Mouse (Mus musculus): Measurements from ENCODE around the gene Aoah. TPM values are rescaled to one million over a fixed set of nuclear protein-coding genes. Genes with fewer than 3 reads are reported as not detected.

Aoah gene
- polyA plus RNA-seq, 1 experiment, result not detected

- Histone ChIP-seq H3K79me2 (ENCODE audit: control insufficient read depth, insufficient read depth) (no peaks in the 10 kb centered on the region), H3K4me2 (ENCODE audit: low read depth) (no peak overlapping the region), H3K4me3 (no peak overlapping the region), H3K27me3 (ENCODE audit: control insufficient read depth, insufficient read depth, insufficient read length) (no peaks in the 10 kb centered on the region), H3ac (ENCODE audit: control insufficient read depth, insufficient read length) (no peak overlapping the region), H3K36me3 (ENCODE audit: control insufficient read depth, insufficient read depth) (no peaks in the 10 kb centered on the region)
- no peak for TF ChIP-seq TCF3 (IDR thresholded peaks at IDR 0.05; ENCODE audit: insufficient read length, low read depth)
Observed at GRCm38 (mm10) chr13:20936016-20936415, 142.1 kb downstream of the Aoah start.

GRCm38 (mm10) chr13:20937452-20937851 is 143.5 kb downstream of the Aoah start:
- no peaks in the 10 kb centered on the region for H3K36me3 ChIP-seq (ENCODE audit: control insufficient read depth, insufficient read depth)
- H3K4me3 ChIP-seq, result no peak overlapping the region
- H3ac ChIP-seq (ENCODE audit: control insufficient read depth, insufficient read length), result no peak overlapping the region
- no peak overlapping the region for H3K4me2 ChIP-seq (ENCODE audit: low read depth)
- no peak for TF ChIP-seq MYOD1 (IDR thresholded peaks at IDR 0.05; ENCODE audit: control insufficient read depth in 1 of 3, insufficient read length in 2 of 3, low read depth in 2 of 3)
- TF ChIP-seq TCF12 (IDR thresholded peaks at IDR 0.05; ENCODE audit: insufficient read depth, poor library complexity, severe bottlenecking), result no peak
- TF ChIP-seq POLR2A (IDR thresholded peaks at IDR 0.05; ENCODE audit: insufficient read length, low read depth), result no peak
- no peak for TF ChIP-seq USF1 (IDR thresholded peaks at IDR 0.05; ENCODE audit: low read depth)
- no peak for TF ChIP-seq MYOG (IDR thresholded peaks at IDR 0.05; ENCODE audit: control insufficient read depth in 1 of 3, insufficient read depth in 1 of 3, insufficient read length in 2 of 3, low read depth in 2 of 3)
- no peak for TF ChIP-seq POLR2AphosphoS2 (IDR thresholded peaks at IDR 0.05; ENCODE audit: insufficient read length, low read depth)
- no peak for TF ChIP-seq TCF3 (IDR thresholded peaks at IDR 0.05; ENCODE audit: insufficient read length, low read depth)
- TF ChIP-seq SRF (IDR thresholded peaks at IDR 0.05; ENCODE audit: control insufficient read depth, insufficient read length, low read depth), result no peak
- TF ChIP-seq E2F4 (IDR thresholded peaks at IDR 0.05; ENCODE audit: insufficient read depth), result no peak
- no peak for TF ChIP-seq REST (IDR thresholded peaks at IDR 0.05; ENCODE audit: insufficient read depth, insufficient read length)
- TF ChIP-seq CEBPB (IDR thresholded peaks at IDR 0.05; ENCODE audit: insufficient read depth, poor library complexity, severe bottlenecking), result no peak
- no peak for TF ChIP-seq MAX (IDR thresholded peaks at IDR 0.05; ENCODE audit: low read depth)
- no peaks in the 10 kb centered on the region for H3K27me3 ChIP-seq (ENCODE audit: control insufficient read depth, insufficient read depth, insufficient read length)
- H3K79me2 ChIP-seq (ENCODE audit: control insufficient read depth, insufficient read depth), result no peaks in the 10 kb centered on the region

GRCm38 (mm10) chr13:20939099-20939498 is 145.2 kb downstream of the Aoah start:
- no peak for TF ChIP-seq CEBPB (IDR thresholded peaks at IDR 0.05; ENCODE audit: insufficient read depth, poor library complexity, severe bottlenecking)
- TF ChIP-seq TCF3 (IDR thresholded peaks at IDR 0.05; ENCODE audit: insufficient read length, low read depth), result no peak
- no peak for TF ChIP-seq USF1 (IDR thresholded peaks at IDR 0.05; ENCODE audit: low read depth)
- no peak for TF ChIP-seq TCF12 (IDR thresholded peaks at IDR 0.05; ENCODE audit: insufficient read depth, poor library complexity, severe bottlenecking)
- TF ChIP-seq POLR2AphosphoS2 (IDR thresholded peaks at IDR 0.05; ENCODE audit: insufficient read length, low read depth), result no peak
- no peak for TF ChIP-seq MYOG (IDR thresholded peaks at IDR 0.05; ENCODE audit: control insufficient read depth in 1 of 3, insufficient read depth in 1 of 3, insufficient read length in 2 of 3, low read depth in 2 of 3)
- TF ChIP-seq E2F4 (IDR thresholded peaks at IDR 0.05; ENCODE audit: insufficient read depth), result no peak
- no peak for TF ChIP-seq SRF (IDR thresholded peaks at IDR 0.05; ENCODE audit: control insufficient read depth, insufficient read length, low read depth)
- TF ChIP-seq REST (IDR thresholded peaks at IDR 0.05; ENCODE audit: insufficient read depth, insufficient read length), result no peak
- no peaks in the 10 kb centered on the region for H3K36me3 ChIP-seq (ENCODE audit: control insufficient read depth, insufficient read depth)
- H3ac ChIP-seq (ENCODE audit: control insufficient read depth, insufficient read length), result no peak overlapping the region
- no peaks in the 10 kb centered on the region for H3K27me3 ChIP-seq (ENCODE audit: control insufficient read depth, insufficient read depth, insufficient read length)
- no peak overlapping the region for H3K4me3 ChIP-seq
- no peak overlapping the region for H3K4me2 ChIP-seq (ENCODE audit: low read depth)
- H3K79me2 ChIP-seq (ENCODE audit: control insufficient read depth, insufficient read depth), result no peaks in the 10 kb centered on the region

GRCm38 (mm10) chr13:20940389-20940788 is 146.5 kb downstream of the Aoah start:
- H3K36me3 ChIP-seq (ENCODE audit: control insufficient read depth, insufficient read depth), result no peaks in the 10 kb centered on the region
- no peaks in the 10 kb centered on the region for H3K27me3 ChIP-seq (ENCODE audit: control insufficient read depth, insufficient read depth, insufficient read length)
- H3K79me2 ChIP-seq (ENCODE audit: control insufficient read depth, insufficient read depth), result no peaks in the 10 kb centered on the region
- no peak overlapping the region for H3K4me3 ChIP-seq
- no peak overlapping the region for H3ac ChIP-seq (ENCODE audit: control insufficient read depth, insufficient read length)
- TF ChIP-seq CEBPB (IDR thresholded peaks at IDR 0.05; ENCODE audit: insufficient read depth, poor library complexity, severe bottlenecking), result no peak
- no peak for TF ChIP-seq REST (IDR thresholded peaks at IDR 0.05; ENCODE audit: insufficient read depth, insufficient read length)
- no peak for TF ChIP-seq MYOG (IDR thresholded peaks at IDR 0.05; ENCODE audit: control insufficient read depth in 1 of 3, insufficient read depth in 1 of 3, insufficient read length in 2 of 3, low read depth in 2 of 3)
- no peak for TF ChIP-seq TCF3 (IDR thresholded peaks at IDR 0.05; ENCODE audit: insufficient read length, low read depth)
- no peak for TF ChIP-seq USF1 (IDR thresholded peaks at IDR 0.05; ENCODE audit: low read depth)
- TF ChIP-seq E2F4 (IDR thresholded peaks at IDR 0.05; ENCODE audit: insufficient read depth), result no peak
- TF ChIP-seq MYOD1 (IDR thresholded peaks at IDR 0.05; ENCODE audit: control insufficient read depth in 1 of 3, insufficient read length in 2 of 3, low read depth in 2 of 3), result no peak
- TF ChIP-seq POLR2A (IDR thresholded peaks at IDR 0.05; ENCODE audit: insufficient read length, low read depth), result no peak
- no peak for TF ChIP-seq SRF (IDR thresholded peaks at IDR 0.05; ENCODE audit: control insufficient read depth, insufficient read length, low read depth)
- TF ChIP-seq MAX (IDR thresholded peaks at IDR 0.05; ENCODE audit: low read depth), result no peak
- TF ChIP-seq TCF12 (IDR thresholded peaks at IDR 0.05; ENCODE audit: insufficient read depth, poor library complexity, severe bottlenecking), result no peak
- TF ChIP-seq POLR2AphosphoS2 (IDR thresholded peaks at IDR 0.05; ENCODE audit: insufficient read length, low read depth), result no peak
- H3K4me2 ChIP-seq (ENCODE audit: low read depth), result no peak overlapping the region

GRCm38 (mm10) chr13:20941707-20942106 is 147.8 kb downstream of the Aoah start:
- H3K27me3 ChIP-seq (ENCODE audit: control insufficient read depth, insufficient read depth, insufficient read length), result no peaks in the 10 kb centered on the region
- H3K36me3 ChIP-seq (ENCODE audit: control insufficient read depth, insufficient read depth), result no peaks in the 10 kb centered on the region

More at GRCm38 (mm10) chr13:20941707-20942106, 147.8 kb downstream of the Aoah start:
- no peak overlapping the region for H3ac ChIP-seq (ENCODE audit: control insufficient read depth, insufficient read length)
- TF ChIP-seq TCF12 (IDR thresholded peaks at IDR 0.05; ENCODE audit: insufficient read depth, poor library complexity, severe bottlenecking) (no peak), MAX (IDR thresholded peaks at IDR 0.05; ENCODE audit: low read depth) (no peak), TCF3 (IDR thresholded peaks at IDR 0.05; ENCODE audit: insufficient read length, low read depth) (no peak), POLR2AphosphoS2 (IDR thresholded peaks at IDR 0.05; ENCODE audit: insufficient read length, low read depth) (no peak), CEBPB (IDR thresholded peaks at IDR 0.05; ENCODE audit: insufficient read depth, poor library complexity, severe bottlenecking) (no peak), MYOG (IDR thresholded peaks at IDR 0.05; ENCODE audit: control insufficient read depth in 1 of 3, insufficient read depth in 1 of 3, insufficient read length in 2 of 3, low read depth in 2 of 3) (no peak), POLR2A (IDR thresholded peaks at IDR 0.05; ENCODE audit: insufficient read length, low read depth) (no peak), REST (IDR thresholded peaks at IDR 0.05; ENCODE audit: insufficient read depth, insufficient read length) (no peak), MYOD1 (IDR thresholded peaks at IDR 0.05; ENCODE audit: control insufficient read depth in 1 of 3, insufficient read length in 2 of 3, low read depth in 2 of 3) (no peak), USF1 (IDR thresholded peaks at IDR 0.05; ENCODE audit: low read depth) (no peak)
- no peak overlapping the region for H3K4me3 ChIP-seq
- H3K79me2 ChIP-seq (ENCODE audit: control insufficient read depth, insufficient read depth), result no peaks in the 10 kb centered on the region
- no peak overlapping the region for H3K4me2 ChIP-seq (ENCODE audit: low read depth)

Measured in myocyte (in vitro differentiated cells).